Mouse (Mus musculus) liver, adult 2 months (tissue): ENCODE data around the gene Kcne1l.

ENCODE experiments used
- CTCF ChIP-seq: fragments of 200-500 bp; IDR thresholded peaks from 2 replicates; pipeline ENCODE4 v1.5.1; 2011; ENCODE audit warnings: low read depth, low read length, control low read depth
- POLR2A ChIP-seq: fragments of 200-500 bp; IDR thresholded peaks from 2 replicates; pipeline ENCODE4 v1.6.1; 2011; ENCODE audit warnings: low read length, control low read depth; ENCODE audit not compliant: insufficient read depth; ENCODE audit errors: extremely low read depth

GRCm38 (mm10) chrX:142335502-142335901 lies 29.4 kb upstream of the Kcne1l start:
- TF ChIP-seq CTCF = no peak
- no peak for TF ChIP-seq POLR2A
